Mouse (Mus musculus) megakaryocyte, embryonic 14.5 days (primary cell): ENCODE data around the gene Sorbs1.

Experiments
- FLI1 ChIP-seq: IDR thresholded peaks from 2 replicates; pipeline ENCODE4 v1.6.1; 2012; ENCODE audit warnings: low read length, inconsistent platforms, mixed read lengths
- GATA1 ChIP-seq: IDR thresholded peaks from 3 replicates; pipeline ENCODE4 v1.6.1; 2012; ENCODE audit warnings: mixed read lengths, low read length, inconsistent platforms, borderline replicate concordance

GRCm38 (mm10) chr19:40429169-40429568 lies 84.4 kb downstream of the Sorbs1 start:
- no peak for TF ChIP-seq GATA1
- no peak for TF ChIP-seq FLI1
